In the genomic region with DNA sequence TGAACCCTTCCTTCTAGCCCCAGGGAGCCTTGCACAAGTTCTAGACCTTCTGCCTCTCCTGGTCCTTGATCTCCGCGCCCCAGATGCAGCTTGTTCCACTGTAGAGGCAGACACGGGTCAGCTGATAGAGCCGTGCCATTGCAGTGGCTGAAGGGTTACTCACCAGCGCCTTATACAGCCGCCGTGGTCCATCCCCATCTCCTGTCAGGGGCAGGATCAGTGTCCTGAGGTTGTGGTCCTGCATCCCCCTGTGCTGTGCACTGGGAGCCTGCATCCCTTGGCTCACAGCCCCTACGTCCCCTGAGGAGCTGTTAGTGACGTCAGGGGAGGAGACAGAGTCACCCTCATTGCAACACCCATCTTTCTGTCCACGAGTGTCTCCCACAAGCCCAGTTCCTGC, we compare ENCODE assay signal across 9 mouse cellular contexts. TPM values are rescaled to one million over a fixed set of nuclear protein-coding genes. Genes with fewer than 3 reads are reported as not detected.
DNase-seq lines count a peak whose midpoint lies in the region; ATAC-seq and TF ChIP-seq lines count a peak whose summit lies in the region.
"Had no signal": no experiment of that assay in that cellular context is flagged by ENCODE, and none has a peak within 500 bp of the region (broad histone marks: within the 10 kb centered on the region; RNA-seq: fewer than 3 reads in every experiment).

No protein-coding gene starts in this region.

- ATAC-seq in heart, embryonic 13.5 days (ENCODE audit: extremely low read depth, insufficient number of reproducible peaks, low FRiP score, low TSS enrichment), result no peak
- ATAC-seq in stomach, embryonic 16.5 days (ENCODE audit: insufficient read depth, low FRiP score), result no peak

- TF ChIP-seq POLR2A in thymus, adult 2 months (IDR thresholded peaks at IDR 0.05; ENCODE audit: control insufficient read depth, extremely low read depth, insufficient read depth, low read length, poor library complexity), result no peak

- 54% methylated on average over 10 of the region's 10 CpGs for WGBS in heart, embryonic 13.5 days
- WGBS in thymus, adult 2 months, result 26% methylated on average over 10 of the region's 10 CpGs
- WGBS in limb, embryonic 10.5 days, result 74% methylated on average over 10 of the region's 10 CpGs
- WGBS in stomach, embryonic 16.5 days, result 65% methylated on average over 10 of the region's 10 CpGs

- peak overlapping the region; percentile 22 for H3K4me3 ChIP-seq in heart, embryonic 13.5 days
- 0 out of 2 replicates have a peak overlapping the region, but pooled peaks have one; percentile 1 for H3K4me3 ChIP-seq in thymus, adult 2 months (ENCODE audit: control insufficient read depth, insufficient read depth, low read length)
- H3K4me3 ChIP-seq in limb, embryonic 10.5 days, result peak overlapping the region; percentile 16
- H3K4me3 ChIP-seq in stomach, embryonic 16.5 days (replicated peaks; ENCODE audit: low read length), result no peak overlapping the region
- H3K4me3 ChIP-seq: neural tube, embryonic 12.5 days had no signal

- H3K4me2 ChIP-seq in heart, embryonic 13.5 days, result peak overlapping the region; percentile 49
- no peak overlapping the region for H3K4me2 ChIP-seq in stomach, embryonic 16.5 days (ENCODE audit: low read depth, low read length)
- H3K4me2 ChIP-seq: neural tube, embryonic 12.5 days had no signal

- intact Hi-C loops in heart, postnatal 36 days (cut with DNase I), result no loop called here

- H3K9me3 ChIP-seq in heart, embryonic 13.5 days, result no peaks in the 10 kb centered on the region
- H3K9me3 ChIP-seq in limb, embryonic 10.5 days (replicated peaks), result no peaks in the 10 kb centered on the region
- no peaks in the 10 kb centered on the region for H3K9me3 ChIP-seq in stomach, embryonic 16.5 days (replicated peaks; ENCODE audit: control insufficient read depth, low read length)
- H3K9me3 ChIP-seq: neural tube, embryonic 12.5 days had no signal

- no peak for DNase-seq in heart, postnatal 36 days
- no peak for DNase-seq in thymus, adult 2 months
- DNase-seq in thymus, postnatal 0 days (ENCODE audit: low spot score), result no peak
- DNase-seq in limb, embryonic 10.5 days (ENCODE audit: low spot score), result no peak
- no peak for DNase-seq in retina, embryonic 14.5 days (ENCODE audit: low spot score)
- DNase-seq in embryo, embryonic 10.5 days (ENCODE audit: low spot score), result no peak

- H3K27ac ChIP-seq in heart, embryonic 13.5 days (replicated peaks), result peak overlapping the region; percentile 70
- H3K27ac ChIP-seq in thymus, adult 2 months (ENCODE audit: control insufficient read depth, insufficient read depth, low read length), result peak overlapping the region; percentile 12; the same call in 1 of the 2 replicates
- H3K27ac ChIP-seq in limb, embryonic 10.5 days, result peak overlapping the region; percentile 42; the same call in 1 of the 2 replicates
- H3K27ac ChIP-seq in stomach, embryonic 16.5 days (ENCODE audit: low read length), result peak overlapping the region; percentile 23
- H3K27ac ChIP-seq: neural tube, embryonic 12.5 days had no signal

- H3K9ac ChIP-seq in heart, embryonic 13.5 days, result peak overlapping the region; percentile 70
- H3K9ac ChIP-seq in stomach, embryonic 16.5 days (ENCODE audit: low read length), result peak overlapping the region; percentile 43; the same call in 1 of the 2 replicates
- H3K9ac ChIP-seq: neural tube, embryonic 12.5 days had no signal

- H3K27me3 ChIP-seq in heart, embryonic 13.5 days (replicated peaks), result no peaks in the 10 kb centered on the region
- no peaks in the 10 kb centered on the region for H3K27me3 ChIP-seq in thymus, adult 2 months (ENCODE audit: control insufficient read depth, insufficient read depth, low read length)
- no peaks in the 10 kb centered on the region for H3K27me3 ChIP-seq in limb, embryonic 10.5 days (ENCODE audit: low read depth, poor library complexity, severe bottlenecking)
- H3K27me3 ChIP-seq in stomach, embryonic 16.5 days (ENCODE audit: control insufficient read depth, insufficient read depth, low read length), result no peaks in the 10 kb centered on the region
- H3K27me3 ChIP-seq: neural tube, embryonic 12.5 days had no signal

- peaks cover 70% of the 10 kb centered on the region for H3K4me1 ChIP-seq in heart, embryonic 13.5 days
- H3K4me1 ChIP-seq in thymus, adult 2 months (replicated peaks; ENCODE audit: control insufficient read depth, insufficient read depth, low read length), result peaks cover 66% of the 10 kb centered on the region
- peaks cover 60% of the 10 kb centered on the region for H3K4me1 ChIP-seq in limb, embryonic 10.5 days
- H3K4me1 ChIP-seq in stomach, embryonic 16.5 days (ENCODE audit: control insufficient read depth, insufficient read depth, low read length), result peaks cover 35% of the 10 kb centered on the region

- TF ChIP-seq CTCF in thymus, adult 2 months (IDR thresholded peaks at IDR 0.05; ENCODE audit: borderline replicate concordance, control insufficient read depth, extremely low read depth, insufficient read depth, low read length, poor library complexity), result 0 out of 2 replicates have a peak, but pooled peaks have one; percentile 31

- peaks cover 28% of the 10 kb centered on the region for H3K36me3 ChIP-seq in heart, embryonic 13.5 days
- H3K36me3 ChIP-seq in thymus, adult 2 months (ENCODE audit: control insufficient read depth, insufficient read depth, low read length), result peaks cover 26% of the 10 kb centered on the region
- peaks cover 59% of the 10 kb centered on the region for H3K36me3 ChIP-seq in limb, embryonic 10.5 days
- 0 out of 2 replicates have a peak, but pooled peaks cover 15% of the 10 kb centered on the region for H3K36me3 ChIP-seq in stomach, embryonic 16.5 days (ENCODE audit: control insufficient read depth, insufficient read depth, low read length)

RNA-seq across cellular contexts. Expression of a gene that starts 10.5 kb away (rescaled TPM):
- 31.0 and 32.0 TPM in 2 replicates for polyA plus RNA-seq in heart, embryonic 13.5 days (2015; fragmentation: Nextera tagmentation; extraction: Ambion mirVana)
- total RNA-seq in heart, postnatal 36 days (2021), result 10 to 100 TPM; 31.5 to 33.3 TPM
- polyA plus RNA-seq in thymus, adult 2 months (2012; rRNA removed), result 212 and 239 TPM in 2 replicates
- 36.9 and 38.6 TPM in 2 replicates for polyA plus RNA-seq in thymus, postnatal 0 days (2015; fragmentation: Nextera tagmentation; extraction: Ambion mirVana)
- 67.0 and 71.3 TPM in 2 replicates for polyA plus RNA-seq in limb, embryonic 10.5 days (2016; fragmentation: Nextera tagmentation; extraction: Ambion mirVana)
- polyA plus RNA-seq in stomach, embryonic 16.5 days (2015; fragmentation: Nextera tagmentation; extraction: Ambion mirVana), result 40.8 and 41.8 TPM in 2 replicates

RNA-seq across cellular contexts. Expression of a gene that starts 11.9 kb away (rescaled TPM):
- polyA plus RNA-seq in heart, embryonic 13.5 days (2015; fragmentation: Nextera tagmentation; extraction: Ambion mirVana), result 2.2 and 2.4 TPM in 2 replicates
- under 1 TPM in 1 of 2 experiments, not detected in 1; 0.19 TPM for total RNA-seq in heart, postnatal 36 days (2021)
- 27.5 and 34.5 TPM in 2 replicates for polyA plus RNA-seq in thymus, adult 2 months (2012; rRNA removed)
- polyA plus RNA-seq in thymus, postnatal 0 days (2015; fragmentation: Nextera tagmentation; extraction: Ambion mirVana), result 7.8 and 9.3 TPM in 2 replicates
- polyA plus RNA-seq in limb, embryonic 10.5 days (2016; fragmentation: Nextera tagmentation; extraction: Ambion mirVana), result 4.7 and 5.1 TPM in 2 replicates
- polyA plus RNA-seq in stomach, embryonic 16.5 days (2015; fragmentation: Nextera tagmentation; extraction: Ambion mirVana), result 29.1 and 35.7 TPM in 2 replicates

RNA-seq across cellular contexts. Expression of a gene that starts 17.6 kb away (rescaled TPM):
- 25.6 and 28.2 TPM in 2 replicates for polyA plus RNA-seq in heart, embryonic 13.5 days (2015; fragmentation: Nextera tagmentation; extraction: Ambion mirVana)
- 10 to 100 TPM; 13.2 to 17.4 TPM for total RNA-seq in heart, postnatal 36 days (2021)
- 89.3 and 89.6 TPM in 2 replicates for polyA plus RNA-seq in thymus, adult 2 months (2012; rRNA removed)
- polyA plus RNA-seq in thymus, postnatal 0 days (2015; fragmentation: Nextera tagmentation; extraction: Ambion mirVana), result 41.3 and 45.8 TPM in 2 replicates
- 62.5 and 67.7 TPM in 2 replicates for polyA plus RNA-seq in limb, embryonic 10.5 days (2016; fragmentation: Nextera tagmentation; extraction: Ambion mirVana)
- polyA plus RNA-seq in stomach, embryonic 16.5 days (2015; fragmentation: Nextera tagmentation; extraction: Ambion mirVana), result 22.4 and 26.7 TPM in 2 replicates

RNA-seq across cellular contexts. Expression of a gene that starts 25.3 kb away (rescaled TPM):
- polyA plus RNA-seq in heart, embryonic 13.5 days (2015; fragmentation: Nextera tagmentation; extraction: Ambion mirVana), result 13.6 and 14.7 TPM in 2 replicates
- 1 to 10 TPM; 5.0 to 5.4 TPM for total RNA-seq in heart, postnatal 36 days (2021)
- polyA plus RNA-seq in thymus, adult 2 months (2012; rRNA removed), result 310 and 312 TPM in 2 replicates
- 97.5 and 103 TPM in 2 replicates for polyA plus RNA-seq in thymus, postnatal 0 days (2015; fragmentation: Nextera tagmentation; extraction: Ambion mirVana)
- 3.2 and 3.6 TPM in 2 replicates for polyA plus RNA-seq in limb, embryonic 10.5 days (2016; fragmentation: Nextera tagmentation; extraction: Ambion mirVana)
- polyA plus RNA-seq in stomach, embryonic 16.5 days (2015; fragmentation: Nextera tagmentation; extraction: Ambion mirVana), result 28.1 and 31.5 TPM in 2 replicates

RNA-seq across cellular contexts. Expression of a gene that starts 36.5 kb away (rescaled TPM):
- polyA plus RNA-seq in heart, embryonic 13.5 days (2015; fragmentation: Nextera tagmentation; extraction: Ambion mirVana), result 45.4 and 51.4 TPM in 2 replicates
- 100 to 1,000 TPM; 102 to 108 TPM for total RNA-seq in heart, postnatal 36 days (2021)
- 125 and 136 TPM in 2 replicates for polyA plus RNA-seq in thymus, adult 2 months (2012; rRNA removed)
- 34.8 and 38.7 TPM in 2 replicates for polyA plus RNA-seq in thymus, postnatal 0 days (2015; fragmentation: Nextera tagmentation; extraction: Ambion mirVana)
- polyA plus RNA-seq in limb, embryonic 10.5 days (2016; fragmentation: Nextera tagmentation; extraction: Ambion mirVana), result 56.5 and 57.6 TPM in 2 replicates
- polyA plus RNA-seq in stomach, embryonic 16.5 days (2015; fragmentation: Nextera tagmentation; extraction: Ambion mirVana), result 61.6 and 66.9 TPM in 2 replicates

Comparison
In these comparisons a context has a peak if more than half of its experiments do, and no peak if none do; other contexts are left out.
1. H3K27ac ChIP-seq: peak in every context shown above with its lines; median percentile 70 in heart, embryonic 13.5 days; 42 in limb, embryonic 10.5 days; 23 in stomach, embryonic 16.5 days; 12 in thymus, adult 2 months.